Mouse (Mus musculus) hindbrain, embryonic 10.5 days (tissue): Measurements from ENCODE around the gene Mfsd14a. TPM values are rescaled to one million over a fixed set of nuclear protein-coding genes. Genes with fewer than 3 reads are reported as not detected.

Source experiments
- DNase-seq: peaks from one replicate; pipeline ENCODE4 v3.0.0-alpha.2; 2017; ENCODE audit warnings: low spot score
- H3K27ac ChIP-seq: fragments of 300-500 bp; sonication (generic); 2 replicates; pipeline ENCODE4 v1.5.1; 2016; ENCODE audit warnings: mild to moderate bottlenecking, moderate library complexity
- H3K27me3 ChIP-seq: fragments of 300-500 bp; sonication (generic); 2 replicates; pipeline ENCODE4 v1.6.1; 2016; ENCODE audit warnings: mild to moderate bottlenecking; ENCODE audit not compliant: poor library complexity, insufficient read depth, severe bottlenecking
- H3K36me3 ChIP-seq: fragments of 300-500 bp; sonication (generic); 2 replicates; pipeline ENCODE4 v1.6.1; 2016; ENCODE audit warnings: mild to moderate bottlenecking, moderate library complexity
- H3K4me1 ChIP-seq: fragments of 300-500 bp; sonication (generic); replicated peaks from 2 replicates; pipeline ENCODE4 v1.6.1; 2016; ENCODE audit warnings: mild to moderate bottlenecking
- H3K4me3 ChIP-seq: fragments of 300-500 bp; sonication (generic); 2 replicates; pipeline ENCODE4 v1.5.1; 2016; ENCODE audit warnings: mild to moderate bottlenecking, moderate library complexity
- H3K9me3 ChIP-seq: fragments of 300-500 bp; sonication (generic); 2 replicates; pipeline ENCODE4 v1.6.1; 2016; ENCODE audit warnings: mild to moderate bottlenecking, moderate library complexity
- WGBS: fragments of 180-500 bp; shearing (Covaris S2); methylation state at CpG from one replicate; pipeline ENCODE4 v1.1.7; 2016; 5-methylcytosine and 5-hydroxymethylcytosine counted together
- polyA plus RNA-seq: library from polyadenylated mRNA; unstranded; fragments of >200 nt; fragmentation: Nextera tagmentation; extraction: Ambion mirVana; gene quantifications from 2 replicates; pipeline ENCODE4 v1.2.1, GENCODE M21; 2016

Gene Mfsd14a
- polyA plus RNA-seq = 69.4 and 80.9 TPM in 2 replicates

- DNase-seq = peak; percentile 96
- WGBS = under 1% methylated on average over 39 of the region's 39 CpGs
- Histone ChIP-seq H3K27me3 (no peaks in the 10 kb centered on the region), H3K9me3 (no peaks in the 10 kb centered on the region), H3K36me3 (0 out of 2 replicates have a peak, but pooled peaks cover 2% of the 10 kb centered on the region), H3K4me3 (peak within 1 kb of the TSS; percentile 95), H3K4me1 (peaks cover 32% of the 10 kb centered on the region), H3K27ac (peak within 1 kb of the TSS; percentile 99)
These were observed at the start of gene Mfsd14a for GRCm38 (mm10) chr3:116662463-116662863. Mfsd14a (minus strand) TSS chr3:116662677.

DNA sequence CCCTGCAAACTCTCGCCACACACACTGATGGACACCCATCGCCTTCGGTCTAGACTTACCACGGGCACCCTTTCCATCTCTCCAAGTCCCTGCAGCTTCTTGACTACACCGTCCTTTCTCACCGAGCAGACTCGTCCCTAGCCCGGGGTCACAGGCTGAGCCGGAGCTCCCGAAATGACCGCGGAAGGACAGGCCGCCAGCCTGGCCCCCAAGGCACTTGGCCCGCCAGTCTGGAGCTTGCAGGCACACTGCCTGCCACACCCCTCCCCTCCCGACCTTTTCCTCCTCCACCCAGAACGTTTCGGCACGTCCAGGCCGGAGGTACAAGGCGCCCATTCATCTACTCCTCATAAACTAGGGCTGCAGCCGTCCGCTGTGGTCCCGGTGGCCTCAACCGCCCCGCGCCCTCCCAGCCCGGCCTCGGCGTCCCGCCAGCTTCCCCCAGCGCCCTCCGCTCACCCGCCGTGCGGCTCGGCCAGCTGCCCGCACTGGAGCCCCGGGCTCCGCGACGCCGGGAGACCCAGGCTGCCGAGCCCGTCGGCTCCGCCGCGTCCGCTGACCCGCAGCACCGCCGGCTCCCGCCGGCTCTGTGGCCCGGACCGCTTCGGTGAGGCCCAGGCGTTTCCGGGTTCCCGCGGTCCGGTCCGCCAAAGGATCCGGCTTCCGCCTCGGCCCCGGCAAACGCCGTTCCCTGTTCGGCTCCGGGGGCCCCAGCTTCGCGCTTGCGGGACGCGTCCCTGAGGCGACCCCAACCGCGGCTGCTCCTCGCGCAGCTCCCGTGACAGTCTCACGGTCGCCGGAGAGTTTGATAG lies 49.4 kb upstream of the Mfsd14a start:
- Histone ChIP-seq H3K9me3 (no peaks in the 10 kb centered on the region), H3K27me3 (peaks cover 13% of the 10 kb centered on the region), H3K27ac (peak overlapping the region; percentile 94), H3K36me3 (no peaks in the 10 kb centered on the region), H3K4me1 (peaks cover 10% of the 10 kb centered on the region), H3K4me3 (peak overlapping the region; percentile 91)
- under 1% methylated on average over 80 of the region's 85 CpGs for WGBS
- DNase-seq = peak; percentile 75

GRCm38 (mm10) chr3:116710941-116711340 lies 48.5 kb upstream of the Mfsd14a start:
- Histone ChIP-seq H3K36me3 (no peaks in the 10 kb centered on the region), H3K27me3 (peaks cover 13% of the 10 kb centered on the region), H3K27ac (no peak overlapping the region), H3K4me1 (peaks cover 10% of the 10 kb centered on the region), H3K9me3 (no peaks in the 10 kb centered on the region), H3K4me3 (peak overlapping the region; percentile 91)
- 61% methylated on average over 9 of the region's 9 CpGs for WGBS
- peak; percentile 6 for DNase-seq

DNA sequence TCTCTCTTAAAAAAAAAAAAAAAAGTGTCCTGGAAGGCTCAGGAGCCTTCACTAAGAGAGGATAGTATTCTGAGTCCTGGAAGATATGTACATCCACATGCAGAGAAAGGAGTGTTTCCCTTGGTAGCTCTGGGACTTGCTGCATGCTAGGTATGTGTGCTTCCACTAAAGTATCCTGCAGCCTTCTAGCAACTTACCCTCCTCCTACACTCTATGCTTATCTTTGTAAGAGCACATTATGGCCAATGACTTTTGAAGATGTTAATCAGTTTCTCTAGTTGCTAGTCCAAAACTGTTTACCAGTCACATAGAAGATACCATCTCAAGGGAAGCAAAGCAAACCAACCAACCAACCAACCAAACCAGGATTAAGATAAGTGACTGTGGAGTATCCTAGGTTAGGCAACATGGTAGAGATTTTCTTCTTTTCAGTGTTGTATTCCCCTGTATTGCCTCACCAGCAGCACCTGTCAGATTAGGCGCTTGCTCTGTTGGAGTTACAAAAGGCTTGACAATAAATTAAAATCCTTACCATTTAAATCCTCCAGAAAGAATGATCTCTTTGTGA lies 43.2 kb upstream of the Mfsd14a start:
- no peaks in the 10 kb centered on the region for H3K9me3 ChIP-seq
- no peak overlapping the region for H3K4me3 ChIP-seq
- no peaks in the 10 kb centered on the region for H3K27me3 ChIP-seq
- DNase-seq = no peak
- no peak overlapping the region for H3K27ac ChIP-seq
- peaks cover under 1% of the 10 kb centered on the region for H3K4me1 ChIP-seq
- H3K36me3 ChIP-seq = no peaks in the 10 kb centered on the region
- WGBS = 93% methylated on average over 1 of the region's 1 CpGs

DNA sequence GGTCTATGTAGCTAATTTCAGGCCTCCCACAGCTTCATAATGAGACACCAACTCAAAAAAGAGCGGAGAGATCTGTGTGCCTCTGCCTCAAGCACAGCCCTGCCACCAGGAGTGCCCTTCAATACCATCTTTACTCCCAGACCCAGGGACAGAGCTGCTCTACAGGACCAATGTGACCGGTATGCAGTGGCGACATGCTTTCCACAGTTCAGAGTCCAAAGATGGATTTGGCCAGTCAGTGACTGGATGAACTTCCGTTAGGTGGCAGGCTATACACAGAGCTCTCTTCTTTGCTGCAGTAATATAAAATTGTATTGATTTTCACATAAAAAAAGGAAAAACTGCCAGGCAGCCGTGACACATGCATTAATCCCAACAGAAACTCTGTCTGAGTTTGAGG lies 41.4 kb upstream of the Mfsd14a start:
- Histone ChIP-seq H3K27me3 (no peaks in the 10 kb centered on the region), H3K36me3 (no peaks in the 10 kb centered on the region), H3K27ac (no peak overlapping the region), H3K9me3 (no peaks in the 10 kb centered on the region), H3K4me1 (no peaks in the 10 kb centered on the region), H3K4me3 (no peak overlapping the region)
- no peak for DNase-seq
- WGBS = 94% methylated on average over 5 of the region's 5 CpGs

DNA sequence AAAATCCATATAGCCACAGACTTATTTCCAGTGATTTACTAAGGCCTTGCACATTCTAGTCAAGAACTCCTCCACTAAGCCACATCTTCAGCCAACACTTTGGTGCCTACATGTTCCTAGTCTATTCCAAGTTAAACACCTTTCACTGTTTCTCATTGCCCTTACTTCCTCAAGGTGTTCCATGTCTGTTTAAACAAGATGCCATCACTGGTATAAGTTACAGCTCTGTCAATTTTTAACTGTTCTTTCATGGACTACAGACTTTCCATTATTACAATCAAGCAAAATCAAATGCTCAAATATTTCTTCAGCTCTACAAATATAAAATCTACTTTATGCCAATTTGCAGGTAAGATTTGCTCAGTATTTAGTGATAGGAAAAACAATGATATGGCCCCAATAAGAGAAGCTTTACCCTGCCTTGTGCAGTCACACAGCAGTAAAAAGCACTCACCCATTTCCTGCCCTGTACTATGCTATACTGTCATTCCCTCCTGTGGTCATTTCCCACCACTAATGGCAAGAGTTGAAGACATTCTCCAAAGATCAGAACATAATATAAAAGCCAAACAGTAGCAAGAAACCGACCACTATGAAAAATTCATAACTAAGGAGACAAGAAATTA lies 40.3 kb upstream of the Mfsd14a start:
- H3K4me3 ChIP-seq = no peak overlapping the region
- H3K27me3 ChIP-seq = no peaks in the 10 kb centered on the region
- no peaks in the 10 kb centered on the region for H3K36me3 ChIP-seq
- 92% methylated on average over 1 of the region's 1 CpGs for WGBS
- H3K9me3 ChIP-seq = no peaks in the 10 kb centered on the region
- no peaks in the 10 kb centered on the region for H3K4me1 ChIP-seq
- no peak overlapping the region for H3K27ac ChIP-seq
- no peak for DNase-seq

- Histone ChIP-seq H3K4me1 (no peaks in the 10 kb centered on the region), H3K9me3 (no peaks in the 10 kb centered on the region), H3K27me3 (no peaks in the 10 kb centered on the region), H3K4me3 (no peak overlapping the region), H3K36me3 (no peaks in the 10 kb centered on the region), H3K27ac (no peak overlapping the region)
- 94% methylated on average over 4 of the region's 4 CpGs for WGBS
- no peak for DNase-seq
These were observed 39.1 kb upstream of the Mfsd14a start for GRCm38 (mm10) chr3:116701601-116702000.

DNA sequence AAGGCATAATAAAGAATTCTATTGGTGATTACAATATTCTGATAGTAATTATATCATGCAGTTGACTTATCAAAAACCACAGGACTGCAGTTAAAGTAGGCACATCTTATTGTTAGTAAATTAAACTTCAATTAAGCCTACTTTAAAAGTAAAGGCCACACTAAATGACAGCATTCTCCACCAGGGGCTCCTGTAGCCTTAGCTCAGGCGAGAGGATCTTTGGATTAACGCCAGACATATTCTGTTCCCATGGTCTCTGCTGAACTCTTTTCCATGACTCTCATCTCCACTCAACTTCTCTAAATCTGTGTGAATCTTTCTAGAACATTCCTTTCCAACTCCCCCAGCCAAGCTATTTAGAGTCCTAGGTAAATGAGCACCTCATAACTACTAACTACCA lies 36.3 kb upstream of the Mfsd14a start:
- H3K4me3 ChIP-seq = no peak overlapping the region
- H3K9me3 ChIP-seq = no peaks in the 10 kb centered on the region
- H3K4me1 ChIP-seq = no peaks in the 10 kb centered on the region
- no peaks in the 10 kb centered on the region for H3K27me3 ChIP-seq
- 78% methylated on average over 2 of the region's 2 CpGs for WGBS
- no peak for DNase-seq
- peaks cover 3% of the 10 kb centered on the region; the same call in 1 of the 2 replicates for H3K36me3 ChIP-seq
- H3K27ac ChIP-seq = no peak overlapping the region

- 90% methylated on average over 2 of the region's 2 CpGs for WGBS
- no peak overlapping the region for H3K4me3 ChIP-seq
These were observed 33.1 kb upstream of the Mfsd14a start for GRCm38 (mm10) chr3:116695666-116695985.

GRCm38 (mm10) chr3:116694955-116695665 lies 32.6 kb upstream of the Mfsd14a start:
- Histone ChIP-seq H3K4me3 (no peak overlapping the region), H3K27ac (no peak overlapping the region), H3K36me3 (peaks cover 9% of the 10 kb centered on the region; the same call in 1 of the 2 replicates), H3K4me1 (no peaks in the 10 kb centered on the region), H3K9me3 (no peaks in the 10 kb centered on the region), H3K27me3 (no peaks in the 10 kb centered on the region)
- 92% methylated on average over 8 of the region's 8 CpGs for WGBS
- DNase-seq = no peak

More at GRCm38 (mm10) chr3:116695666-116695985, 33.1 kb upstream of the Mfsd14a start:
- Histone ChIP-seq H3K4me1 (no peaks in the 10 kb centered on the region), H3K27me3 (no peaks in the 10 kb centered on the region), H3K9me3 (no peaks in the 10 kb centered on the region), H3K27ac (no peak overlapping the region), H3K36me3 (peaks cover 9% of the 10 kb centered on the region; the same call in 1 of the 2 replicates)
- DNase-seq = no peak

- H3K27me3 ChIP-seq = no peaks in the 10 kb centered on the region
- H3K4me3 ChIP-seq = no peak overlapping the region
- no peaks in the 10 kb centered on the region for H3K9me3 ChIP-seq
- no peak for DNase-seq
- H3K27ac ChIP-seq = no peak overlapping the region
- no peaks in the 10 kb centered on the region for H3K4me1 ChIP-seq
- 92% methylated on average over 3 of the region's 3 CpGs for WGBS
- H3K36me3 ChIP-seq = peaks cover 9% of the 10 kb centered on the region; the same call in 1 of the 2 replicates
These were observed 31.8 kb upstream of the Mfsd14a start for GRCm38 (mm10) chr3:116694312-116694711.

DNA sequence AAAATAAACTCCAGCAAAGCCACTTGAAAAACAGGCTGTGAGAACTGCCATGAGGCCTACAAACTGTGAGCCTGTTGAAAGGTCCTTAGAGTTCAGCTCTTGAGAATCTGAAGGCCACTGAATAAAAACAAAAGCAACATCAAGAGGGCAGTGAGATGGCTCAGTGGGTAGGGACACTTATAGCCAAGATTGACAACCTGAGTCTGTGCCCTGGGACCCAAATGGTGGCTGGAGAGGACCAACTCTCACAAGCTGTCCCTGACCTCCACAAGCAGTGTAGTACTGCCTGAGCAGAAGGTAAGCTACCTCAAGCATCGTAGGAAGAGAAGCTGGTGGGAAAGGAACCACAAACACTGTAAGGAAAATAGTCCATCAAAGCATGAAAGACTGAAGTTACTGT lies 18.7 kb upstream of the Mfsd14a start, which contains the start of gene Gm43191:
Gene Gm43191, minus strand, starts transcription at position 101 of the 400 bp plus-strand sequence.
- H3K4me1 ChIP-seq = no peaks in the 10 kb centered on the region
- no peak within 1 kb of the TSS for H3K27ac ChIP-seq
- H3K4me3 ChIP-seq = no peak within 1 kb of the TSS
- no peaks in the 10 kb centered on the region for H3K9me3 ChIP-seq
- no peaks in the 10 kb centered on the region for H3K27me3 ChIP-seq
- DNase-seq = no peak
- WGBS = 98% methylated on average over 1 of the region's 1 CpGs
- peaks cover 17% of the 10 kb centered on the region; the same call in 1 of the 2 replicates for H3K36me3 ChIP-seq
